Mouse (Mus musculus) heart, embryonic 14.5 days (tissue): ENCODE results near the gene Dmrtc2. TPM values are rescaled to one million over a fixed set of nuclear protein-coding genes. Genes with fewer than 3 reads are reported as not detected.

Source experiments
- ATAC-seq: fragments of 200-750 bp; cut with Nextera tagmentation; 2 replicates; pipeline ENCODE4 v1.8.0; 2017; ENCODE audit warnings: low read depth, moderate TSS enrichment; ENCODE audit not compliant: insufficient number of reproducible peaks, insufficient read depth, low FRiP score
- H3K27ac ChIP-seq, 2 experiments: fragments of 200-500 bp in 1 of 2; fragments of 300-500 bp in 1 of 2; sonication (generic) in 1 of 2; replicated peaks in 1 of 2; 2 replicates each; pipeline ENCODE4 v1.5.1; 2012 to 2014; ENCODE audit warnings: low read depth in 2 of 2, low read length in 2 of 2, control low read depth in 1 of 2, mild to moderate bottlenecking in 1 of 2, mixed read lengths in 1 of 2; ENCODE audit not compliant: control insufficient read depth in 1 of 2, insufficient read depth in 1 of 2
- H3K27me3 ChIP-seq: fragments of 300-500 bp; sonication (generic); 2 replicates; pipeline ENCODE4 v1.6.1; 2014; ENCODE audit warnings: mild to moderate bottlenecking, low read length, control low read depth; ENCODE audit not compliant: control insufficient read depth, insufficient read depth
- H3K36me3 ChIP-seq: fragments of 300-500 bp; sonication (generic); 2 replicates; pipeline ENCODE4 v1.6.1; 2014; ENCODE audit warnings: mild to moderate bottlenecking, control low read depth, low read length, mixed read lengths; ENCODE audit not compliant: control insufficient read depth, insufficient read depth
- H3K4me1 ChIP-seq, 2 experiments: fragments of 200-500 bp in 1 of 2; fragments of 300-500 bp in 1 of 2; sonication (generic) in 1 of 2; 2 replicates each; pipeline ENCODE4 v1.6.1; 2012 to 2014; ENCODE audit warnings: low read length in 2 of 2, control low read depth in 1 of 2, mixed read lengths in 1 of 2; ENCODE audit not compliant: control insufficient read depth in 2 of 2, insufficient read depth in 2 of 2
- H3K4me2 ChIP-seq: fragments of 300-500 bp; sonication (generic); 2 replicates; pipeline ENCODE4 v1.6.1; 2014; ENCODE audit warnings: mild to moderate bottlenecking, low read length
- H3K4me3 ChIP-seq, 2 experiments: fragments of 200-500 bp in 1 of 2; fragments of 300-500 bp in 1 of 2; sonication (generic) in 1 of 2; 2 replicates each; pipeline ENCODE4 v1.5.1; 2012 to 2014; ENCODE audit warnings: low read length in 2 of 2, mild to moderate bottlenecking in 2 of 2, control low read depth in 1 of 2, low read depth in 1 of 2, moderate library complexity in 1 of 2; ENCODE audit not compliant: control insufficient read depth in 1 of 2, insufficient read depth in 1 of 2
- H3K9ac ChIP-seq: fragments of 300-500 bp; sonication (generic); 2 replicates; pipeline ENCODE4 v1.6.1; 2014; ENCODE audit warnings: mild to moderate bottlenecking, low read length
- H3K9me3 ChIP-seq: fragments of 300-500 bp; sonication (generic); 2 replicates; pipeline ENCODE4 v1.6.1; 2016; ENCODE audit warnings: low read length, control low read depth; ENCODE audit not compliant: control insufficient read depth
- WGBS: fragments of 180-500 bp; shearing (Covaris S2); extraction: QIAGEN DNeasy Blood & Tissue Kit; methylation state at CpG from one replicate; pipeline ENCODE4 v1.1.7; 2014; 5-methylcytosine and 5-hydroxymethylcytosine counted together
- polyA plus RNA-seq: library from polyadenylated mRNA; unstranded; fragments of >200 nt; fragmentation: Nextera tagmentation; extraction: Ambion mirVana; gene quantifications from 2 replicates; pipeline ENCODE4 v1.2.1, GENCODE M21; 2014

Gene Dmrtc2
- polyA plus RNA-seq, 1 experiment from 2014 or later: not detected

DNA sequence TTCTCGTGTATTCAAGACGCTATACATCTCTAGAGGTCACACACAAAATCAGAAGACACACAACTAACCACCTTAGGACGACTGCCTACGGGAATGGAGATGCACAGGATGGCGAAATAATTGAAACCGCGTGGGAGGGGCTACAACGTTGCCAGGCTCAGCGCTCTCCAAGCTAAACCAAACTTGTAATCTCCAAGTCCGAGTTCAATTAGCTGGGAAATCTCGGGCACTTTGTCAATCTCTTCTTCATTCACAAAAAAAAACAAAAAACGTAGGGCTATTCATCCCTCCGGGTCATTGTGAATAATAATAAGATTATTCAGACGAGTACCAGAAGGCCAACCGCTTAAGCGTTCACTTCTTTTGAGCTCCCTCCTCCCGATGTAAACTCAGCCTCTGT, 777 bp upstream of the Dmrtc2 start:
- 62% methylated on average over 17 of the region's 17 CpGs for WGBS
- H3K4me3 ChIP-seq: no peak overlapping the region
- no peak overlapping the region for H3K4me2 ChIP-seq
- H3K27ac ChIP-seq: no peak overlapping the region
- ATAC-seq: no peak
- H3K27me3 ChIP-seq: peaks cover 20% of the 10 kb centered on the region
- H3K4me1 ChIP-seq: no peaks in the 10 kb centered on the region
- H3K9me3 ChIP-seq: peaks cover 4% of the 10 kb centered on the region; the same call in 1 of the 2 replicates
- H3K36me3 ChIP-seq: no peaks in the 10 kb centered on the region
- no peak overlapping the region for H3K9ac ChIP-seq

DNA sequence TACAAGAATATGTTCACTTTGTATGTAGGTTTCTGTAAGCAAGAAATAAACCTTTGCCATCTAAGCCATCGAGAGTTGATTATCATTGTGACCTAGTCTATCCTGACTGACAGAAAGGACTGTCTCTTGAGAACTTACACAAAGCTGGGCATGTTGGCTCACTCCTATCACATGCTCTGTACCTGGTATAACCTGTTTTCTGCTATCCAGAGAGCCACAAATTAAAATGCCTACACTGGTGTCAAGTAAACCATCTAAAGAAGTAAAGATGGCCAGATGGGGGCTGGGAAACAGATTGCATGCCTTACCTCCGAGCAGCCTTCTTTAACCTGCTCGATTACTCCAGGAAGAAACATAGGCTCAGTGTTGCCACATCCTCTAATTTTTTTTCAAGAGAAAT, 7.7 kb downstream of the Dmrtc2 start:
- no peaks in the 10 kb centered on the region for H3K27me3 ChIP-seq
- H3K4me3 ChIP-seq: no peak overlapping the region
- H3K9ac ChIP-seq: no peak overlapping the region
- H3K36me3 ChIP-seq: no peaks in the 10 kb centered on the region
- no peak for ATAC-seq
- no peak overlapping the region for H3K4me2 ChIP-seq
- WGBS: 74% methylated on average over 3 of the region's 3 CpGs
- H3K9me3 ChIP-seq: no peaks in the 10 kb centered on the region
- no peak overlapping the region for H3K27ac ChIP-seq
- no peaks in the 10 kb centered on the region for H3K4me1 ChIP-seq

- H3K4me3 ChIP-seq: no peak overlapping the region
- H3K36me3 ChIP-seq: no peaks in the 10 kb centered on the region
- no peaks in the 10 kb centered on the region for H3K4me1 ChIP-seq
- H3K9ac ChIP-seq: no peak overlapping the region
- ATAC-seq: no peak
- 37% methylated on average over 2 of the region's 2 CpGs for WGBS
- H3K4me2 ChIP-seq: no peak overlapping the region
- no peak overlapping the region for H3K27ac ChIP-seq
- no peaks in the 10 kb centered on the region for H3K9me3 ChIP-seq
- H3K27me3 ChIP-seq: no peaks in the 10 kb centered on the region
These were observed 9.8 kb downstream of the Dmrtc2 start for GRCm38 (mm10) chr7:24879620-24880019.

DNA sequence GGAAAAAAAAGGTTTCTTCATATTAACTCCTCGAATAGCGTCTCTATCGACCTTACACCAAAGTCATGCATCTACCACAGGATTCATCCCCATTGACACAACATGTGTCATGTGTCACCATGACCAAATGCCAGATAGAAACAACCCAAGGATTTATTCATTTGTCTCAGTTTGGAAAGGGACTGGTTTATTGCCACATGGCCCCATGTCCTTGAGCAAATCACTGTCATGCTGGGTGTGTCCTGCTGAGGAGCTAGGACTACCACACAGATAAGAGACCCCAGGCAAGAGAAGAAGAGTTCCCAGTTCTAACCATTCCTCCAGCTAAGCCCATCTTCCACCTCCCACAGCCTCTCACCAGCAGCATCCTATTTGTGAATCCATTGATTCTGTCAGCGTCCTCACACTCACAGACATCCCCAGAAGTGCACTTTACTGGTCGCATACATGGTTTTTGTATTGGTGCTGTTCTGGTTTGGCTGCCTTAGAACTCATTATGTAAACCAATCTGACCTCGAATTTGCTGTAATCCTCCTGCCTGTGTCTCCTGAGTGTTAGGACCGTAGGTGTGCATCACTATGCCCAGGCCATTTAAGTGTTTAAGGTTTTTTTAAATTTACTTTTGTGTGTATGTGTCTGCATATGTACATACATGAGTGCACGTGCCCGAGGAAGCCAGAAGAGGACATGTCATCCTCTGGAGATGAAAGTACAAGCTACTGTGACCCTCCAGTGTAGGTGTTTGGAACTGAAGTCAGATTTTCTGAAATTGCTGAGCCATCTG, 12.8 kb downstream of the Dmrtc2 start:
- 84% methylated on average over 9 of the region's 9 CpGs for WGBS
- Histone ChIP-seq H3K4me1 (peaks cover 8 to 24% of the 10 kb centered on the region in 2 experiments), H3K9me3 (no peaks in the 10 kb centered on the region), H3K4me3 (no peak overlapping the region), H3K36me3 (peaks cover 23% of the 10 kb centered on the region), H3K27ac (no peak overlapping the region), H3K27me3 (no peaks in the 10 kb centered on the region), H3K4me2 (no peak overlapping the region), H3K9ac (no peak overlapping the region)
- no peak for ATAC-seq

DNA sequence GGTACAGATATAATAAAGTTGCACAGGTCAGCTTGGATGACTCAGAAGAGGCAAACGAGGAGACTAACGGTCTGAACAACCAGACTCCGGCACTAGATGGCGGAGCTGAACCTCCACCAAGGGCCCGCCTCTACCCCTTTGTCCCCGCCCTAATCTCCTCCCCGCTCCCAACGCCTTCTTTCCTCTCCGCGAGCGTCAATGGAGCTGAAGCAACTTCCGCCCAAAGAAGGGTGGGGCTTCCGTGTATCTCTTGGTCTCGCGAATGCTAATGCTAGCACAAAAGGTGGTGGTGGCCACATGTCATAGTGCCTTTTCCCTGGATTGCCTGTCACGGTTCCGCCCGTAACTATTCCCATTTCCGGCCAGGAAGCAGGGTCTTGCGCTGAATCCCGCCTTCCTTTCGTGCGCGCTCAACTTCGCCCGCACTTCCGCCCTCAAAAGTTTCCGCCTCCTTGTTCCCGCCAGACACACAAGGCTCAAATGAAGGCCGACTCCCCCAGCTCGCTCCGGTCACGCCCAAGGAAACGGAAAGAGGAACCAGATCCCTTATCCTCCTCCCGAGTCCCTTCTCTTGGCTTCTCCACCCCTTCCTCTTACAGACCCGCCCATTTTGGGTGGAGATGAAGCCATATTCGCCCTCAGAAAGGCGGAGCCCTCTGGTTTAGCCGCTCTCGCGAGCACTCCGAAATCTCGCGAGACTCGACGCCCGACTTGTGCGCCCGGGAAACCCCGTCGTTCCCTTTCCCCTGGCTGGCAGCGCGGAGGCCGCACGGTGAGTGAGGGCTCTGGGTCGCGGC, 14.2 kb downstream of the Dmrtc2 start, which contains the start of gene Rps19:
TSS of gene Rps19 (plus strand) at position 476 of the 797 bp plus-strand sequence.
- peaks cover 8 to 27% of the 10 kb centered on the region in 2 experiments for H3K4me1 ChIP-seq
- peak within 1 kb of the TSS; percentile 83 for H3K4me2 ChIP-seq
- H3K4me3 ChIP-seq: peak within 1 kb of the TSS; percentile 69 to 91
- ATAC-seq: peak; percentile 94
- peak within 1 kb of the TSS; percentile 99 for H3K9ac ChIP-seq
- H3K9me3 ChIP-seq: no peaks in the 10 kb centered on the region
- peaks cover 38% of the 10 kb centered on the region for H3K36me3 ChIP-seq
- H3K27ac ChIP-seq: peak within 1 kb of the TSS; percentile 86 to 93
- H3K27me3 ChIP-seq: no peaks in the 10 kb centered on the region
- under 1% methylated on average over 55 of the region's 57 CpGs for WGBS

DNA sequence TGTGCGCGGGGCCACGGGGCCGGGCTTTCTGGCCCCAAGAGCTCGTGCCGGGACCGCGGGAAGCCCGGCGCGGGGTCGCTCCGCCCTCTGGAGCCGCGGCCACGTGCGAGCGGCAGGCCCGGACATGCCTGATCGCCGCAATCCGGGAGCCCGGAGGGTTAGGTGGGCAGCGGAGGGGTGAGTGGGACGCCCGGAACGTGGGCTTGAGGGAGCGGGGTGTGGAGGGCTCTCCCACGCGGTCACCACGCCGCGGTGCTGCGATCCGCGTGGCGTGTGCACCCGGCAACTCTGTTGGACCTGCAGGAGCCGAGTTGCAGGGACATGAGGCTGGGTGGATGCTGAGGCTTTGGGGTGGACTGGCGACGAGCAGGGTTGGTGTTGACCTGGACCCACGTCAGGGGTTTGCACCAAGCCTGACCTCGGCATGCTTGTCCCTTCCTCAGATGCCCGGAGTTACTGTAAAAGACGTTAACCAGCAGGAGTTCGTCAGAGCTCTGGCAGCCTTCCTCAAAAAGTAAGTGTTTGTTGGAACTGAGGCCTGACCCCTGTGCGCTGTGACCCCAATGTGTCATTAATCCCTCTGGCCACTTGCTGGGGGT, 14.9 kb downstream of the Dmrtc2 start:
- ATAC-seq: no peak
- no peaks in the 10 kb centered on the region for H3K27me3 ChIP-seq
- H3K4me2 ChIP-seq: peak overlapping the region; percentile 83
- H3K4me3 ChIP-seq: peak overlapping the region; percentile 69 to 91
- under 1% methylated on average over 47 of the region's 47 CpGs for WGBS
- H3K4me1 ChIP-seq: peaks cover 8 to 27% of the 10 kb centered on the region in 2 experiments
- H3K9ac ChIP-seq: peak overlapping the region; percentile 99
- H3K27ac ChIP-seq: peak overlapping the region; percentile 73 to 86
- H3K9me3 ChIP-seq: no peaks in the 10 kb centered on the region
- H3K36me3 ChIP-seq: peaks cover 45% of the 10 kb centered on the region

- WGBS: 43% methylated on average over 12 of the region's 12 CpGs
- ATAC-seq: no peak
- H3K27me3 ChIP-seq: no peaks in the 10 kb centered on the region
- H3K4me1 ChIP-seq: peaks cover 8 to 27% of the 10 kb centered on the region in 2 experiments
- H3K9me3 ChIP-seq: no peaks in the 10 kb centered on the region
- H3K4me3 ChIP-seq: peak overlapping the region; percentile 69 to 91
- peak overlapping the region; percentile 99 for H3K9ac ChIP-seq
- H3K36me3 ChIP-seq: peaks cover 54% of the 10 kb centered on the region
- H3K4me2 ChIP-seq: peak overlapping the region; percentile 83
- H3K27ac ChIP-seq: peak overlapping the region in 1 of 2 experiments; percentile 86; a peak in 1 of 4 replicates
These were observed 15.8 kb downstream of the Dmrtc2 start for GRCm38 (mm10) chr7:24885468-24886307.
